Mouse (Mus musculus) retina, postnatal 7 days (tissue): Measurements from ENCODE around the gene Stk38.
"Not testable (repeated sequence)": the region's sequence is repeated elsewhere in the genome, so short reads cannot be mapped to it uniquely, and the experiment has no call there.

Experiments
- DNase-seq: peaks from one replicate; pipeline ENCODE4 v3.0.0-alpha.2; 2012; ENCODE audit warnings: low read depth, low spot score

The Stk38 gene

GRCm38 (mm10) chr17:29009181-29009580 lies 1.4 kb upstream of the Stk38 start:
- no peak for DNase-seq

- DNase-seq = no peak
Measured at GRCm38 (mm10) chr17:29008326-29008650, 493 bp upstream of the Stk38 start.

GRCm38 (mm10) chr17:29007243-29007640 lies 553 bp downstream of the Stk38 start:
- no peak for DNase-seq

GRCm38 (mm10) chr17:29006812-29007211 lies 983 bp downstream of the Stk38 start:
- no peak for DNase-seq

- no peak for DNase-seq
Measured at GRCm38 (mm10) chr17:29005002-29005401, 2.8 kb downstream of the Stk38 start.

GRCm38 (mm10) chr17:29003740-29004139 lies 4.1 kb downstream of the Stk38 start:
- no peak for DNase-seq

GRCm38 (mm10) chr17:29000465-29000864 lies 7.3 kb downstream of the Stk38 start:
- DNase-seq = no peak

GRCm38 (mm10) chr17:28994615-28995014 lies 13.2 kb downstream of the Stk38 start:
- DNase-seq = no peak

GRCm38 (mm10) chr17:28993004-28993403 lies 14.8 kb downstream of the Stk38 start:
- DNase-seq = not testable (repeated sequence)

- no peak for DNase-seq
Measured at GRCm38 (mm10) chr17:28992105-28992504, 15.7 kb downstream of the Stk38 start.

- no peak for DNase-seq
Measured at GRCm38 (mm10) chr17:28991286-28991685, 16.5 kb downstream of the Stk38 start.

GRCm38 (mm10) chr17:28990060-28990459 lies 17.7 kb downstream of the Stk38 start:
- no peak for DNase-seq

- no peak for DNase-seq
Measured at GRCm38 (mm10) chr17:28988996-28989395, 18.8 kb downstream of the Stk38 start.

- DNase-seq = no peak
Measured at GRCm38 (mm10) chr17:28988291-28988690, 19.5 kb downstream of the Stk38 start.

- no peak for DNase-seq
Measured at GRCm38 (mm10) chr17:28987713-28988112, 20.1 kb downstream of the Stk38 start.

GRCm38 (mm10) chr17:28986833-28987232 lies 21.0 kb downstream of the Stk38 start:
- DNase-seq = no peak

GRCm38 (mm10) chr17:28984724-28985420 lies 22.9 kb downstream of the Stk38 start:
- no peak for DNase-seq

GRCm38 (mm10) chr17:28982591-28982990 lies 25.2 kb downstream of the Stk38 start:
- DNase-seq = no peak

- DNase-seq = no peak
Measured at GRCm38 (mm10) chr17:28981081-28981480, 26.7 kb downstream of the Stk38 start.

GRCm38 (mm10) chr17:28979091-28979490 lies 28.7 kb downstream of the Stk38 start:
- DNase-seq = no peak

GRCm38 (mm10) chr17:28970122-28970521 lies 37.7 kb downstream of the Stk38 start:
- no peak for DNase-seq

- DNase-seq = no peak
Measured at GRCm38 (mm10) chr17:28967021-28967610, 40.7 kb downstream of the Stk38 start.

- DNase-seq = no peak
Measured at GRCm38 (mm10) chr17:28961596-28961995, 46.2 kb downstream of the Stk38 start.

- DNase-seq = no peak
Measured at GRCm38 (mm10) chr17:28960597-28960996, 47.2 kb downstream of the Stk38 start.
